Mouse (Mus musculus) spleen, adult 18-20 months (tissue): ENCODE measurements around the gene Acad11.

Source experiments
- DNase-seq, 2 experiments: peaks; one replicate each; pipeline ENCODE4 v3.0.0; 2022; ENCODE audit warnings: mixed read lengths in 2 of 2

Gene Acad11

DNA sequence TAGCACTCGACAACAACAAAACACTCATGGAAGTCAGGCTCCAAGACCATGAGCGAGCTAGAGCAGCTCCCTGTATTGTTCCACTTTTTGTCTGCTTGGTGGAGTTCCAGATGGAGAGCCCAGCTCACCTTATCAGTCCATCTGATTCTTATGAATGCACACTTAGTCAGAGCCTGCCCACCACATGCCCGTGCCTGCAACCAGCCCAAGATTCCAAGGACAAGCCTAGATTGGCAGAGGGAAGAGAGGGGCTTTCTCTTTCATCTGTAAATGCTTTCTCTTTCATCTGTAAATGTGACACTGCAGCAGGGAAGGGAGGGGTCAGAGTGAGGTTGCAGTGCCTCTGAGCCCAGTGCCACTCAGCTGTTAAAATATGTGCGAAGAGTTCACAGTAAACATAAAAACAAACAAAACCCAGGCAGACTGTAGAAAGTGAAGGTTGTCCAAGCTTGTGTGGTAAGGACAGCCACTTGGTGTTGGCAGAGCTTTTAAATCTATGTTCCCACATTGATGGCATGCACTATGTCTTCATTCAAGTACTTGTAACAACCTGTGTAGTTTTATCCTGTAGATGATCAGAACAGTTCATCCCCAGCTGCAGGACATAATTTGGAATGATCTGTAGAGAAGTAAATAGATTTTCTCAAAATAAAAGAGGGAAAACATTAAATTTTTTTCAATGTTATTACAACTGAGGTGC lies 22.7 kb downstream of the Acad11 start:
- DNase-seq = no peak

DNA sequence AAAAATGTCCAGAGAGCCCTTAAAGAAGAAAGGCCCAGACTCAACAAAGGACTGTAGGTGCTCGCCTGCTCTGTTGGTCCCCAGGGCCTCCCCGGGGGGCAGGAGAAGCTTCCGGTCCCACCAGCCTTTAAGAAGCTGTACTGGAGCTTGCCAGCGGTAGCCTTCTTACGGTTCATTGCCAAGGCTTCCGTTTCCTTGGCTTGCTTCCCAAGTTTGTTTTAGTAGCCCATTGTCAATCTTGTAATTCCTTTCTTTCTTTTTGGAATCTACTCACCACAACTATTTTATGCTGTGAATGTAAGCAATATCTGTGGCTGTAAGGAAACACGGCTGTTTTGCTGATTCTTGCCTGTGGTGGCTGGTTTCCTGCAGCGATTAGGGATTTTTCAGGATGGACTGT lies 25.4 kb downstream of the Acad11 start:
- no peak for DNase-seq

- no peak for DNase-seq
Measured at GRCm38 (mm10) chr9:104092945-104093344, 29.8 kb downstream of the Acad11 start.

- no peak for DNase-seq
Measured at GRCm38 (mm10) chr9:104098256-104098655, 35.1 kb downstream of the Acad11 start.

DNA sequence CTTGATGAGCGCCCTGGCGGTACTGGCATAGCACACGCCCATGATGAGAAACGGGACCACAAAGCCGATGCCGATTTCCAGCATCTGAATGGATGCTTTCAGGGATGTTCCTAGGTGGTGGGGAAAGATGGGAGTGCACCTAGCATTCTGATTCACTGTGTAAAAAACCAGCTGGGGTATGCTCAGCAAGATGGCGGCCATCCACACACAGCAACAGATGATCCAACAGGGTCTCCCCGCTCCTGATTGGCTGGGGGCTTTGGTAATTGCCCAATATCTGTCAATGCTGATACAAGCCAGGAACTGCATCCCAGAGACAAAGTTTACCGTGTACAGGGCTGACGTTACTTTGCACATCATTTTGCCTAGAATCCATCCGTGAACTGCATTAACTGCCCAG lies 35.9 kb downstream of the Acad11 start:
- DNase-seq = no peak

DNA sequence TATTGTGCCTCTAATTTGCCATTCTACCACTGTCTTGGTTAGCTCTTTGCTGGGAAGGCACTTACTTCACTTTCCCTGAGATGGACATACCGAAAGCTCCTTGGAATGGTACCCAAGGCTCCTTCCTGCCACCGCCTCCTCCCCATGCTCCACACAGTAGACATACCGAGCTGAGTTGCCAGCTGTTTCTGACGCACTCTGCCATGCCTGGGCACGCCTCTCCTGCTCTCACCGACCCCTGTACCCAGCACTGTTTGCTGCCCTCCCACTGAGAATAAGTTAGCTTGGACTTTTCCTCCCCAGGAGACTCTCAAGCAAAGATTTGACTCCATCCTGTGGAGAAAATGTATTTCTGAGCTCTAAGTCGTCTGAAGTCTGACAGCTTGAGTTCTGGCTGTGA lies 37.6 kb downstream of the Acad11 start:
- no peak for DNase-seq

- DNase-seq = no peak
Measured at GRCm38 (mm10) chr9:104101458-104101857, 38.3 kb downstream of the Acad11 start.

DNA sequence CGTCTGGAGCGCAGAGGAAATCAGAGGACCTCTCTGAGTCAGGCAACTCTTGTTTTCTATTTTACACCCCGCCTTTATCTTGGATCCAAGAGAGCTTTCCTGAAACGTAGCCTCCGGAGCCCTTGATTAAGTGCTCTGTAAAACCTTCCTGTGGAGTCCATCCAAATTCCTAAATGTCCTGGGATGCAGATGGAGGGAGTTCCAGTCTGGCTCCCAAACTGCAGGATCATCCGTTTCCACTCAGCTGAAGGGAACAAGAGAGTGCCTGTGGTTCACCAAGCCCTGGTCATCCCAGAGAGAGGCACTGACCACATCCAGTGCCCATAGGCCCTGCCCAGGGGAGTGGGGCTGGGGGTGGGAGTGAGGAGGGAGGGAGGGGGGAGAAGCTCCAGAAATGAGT lies 39.1 kb downstream of the Acad11 start:
- no peak for DNase-seq

DNA sequence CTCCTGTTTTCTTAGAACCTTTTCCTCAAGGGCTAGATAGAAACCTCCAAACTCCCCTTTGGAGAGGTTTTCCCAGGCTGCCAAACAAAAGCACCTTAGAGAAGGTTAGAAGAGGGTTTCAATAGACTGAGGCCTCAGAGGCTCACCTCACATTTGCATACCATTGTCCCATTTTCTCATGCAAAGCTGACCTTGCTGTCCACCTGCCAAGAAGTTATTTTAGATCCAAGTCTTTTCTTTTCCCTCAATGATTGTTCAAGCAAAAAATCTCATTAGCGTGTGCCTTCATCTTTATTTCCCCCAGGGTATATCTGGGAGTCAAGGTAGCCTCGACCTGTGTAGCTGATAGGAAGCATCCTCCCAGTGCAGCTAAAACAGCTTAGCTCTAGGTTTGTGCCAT lies 39.7 kb downstream of the Acad11 start:
- no peak for DNase-seq

- DNase-seq = no peak
Measured at GRCm38 (mm10) chr9:104104986-104105385, 41.8 kb downstream of the Acad11 start.

DNA sequence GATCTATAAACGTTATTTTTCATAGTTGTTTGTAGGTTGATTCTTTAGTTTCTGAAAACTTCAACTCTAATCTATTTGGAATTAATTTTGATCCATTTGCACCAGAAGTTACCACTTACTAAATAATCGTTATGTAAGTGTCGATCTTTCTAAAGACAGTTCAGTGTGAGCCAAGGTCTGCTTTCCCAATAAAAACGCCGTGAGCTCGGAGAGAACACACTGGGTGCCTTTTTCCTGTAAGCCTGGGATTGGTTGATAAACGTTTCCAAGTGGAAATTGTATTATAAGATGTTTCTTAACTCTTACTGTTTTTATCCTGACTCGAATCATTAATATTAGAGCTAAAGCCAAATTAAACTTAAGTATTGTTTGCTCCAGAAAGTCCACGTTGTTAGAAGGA lies 43.8 kb downstream of the Acad11 start:
- no peak for DNase-seq

DNA sequence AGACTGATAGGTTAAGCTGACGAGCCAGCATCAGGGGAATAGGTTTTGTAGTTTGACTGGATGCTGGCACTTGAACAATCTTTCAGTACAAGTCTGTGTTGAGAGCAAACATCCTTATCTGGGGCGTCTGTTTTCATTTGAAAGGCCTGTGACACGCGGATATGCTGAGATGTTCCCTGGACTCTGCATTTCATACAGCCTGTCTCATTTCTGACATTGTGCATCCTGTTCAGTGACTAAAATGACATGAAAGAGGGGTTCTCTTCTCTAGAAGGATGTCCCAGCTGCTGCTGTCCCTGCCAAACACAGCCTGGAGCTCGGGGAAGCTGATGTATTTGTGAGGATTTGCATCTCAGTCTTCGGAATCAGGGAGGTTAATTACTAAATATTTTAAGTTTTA lies 44.3 kb downstream of the Acad11 start:
- no peak for DNase-seq

GRCm38 (mm10) chr9:104108571-104109143 lies 45.5 kb downstream of the Acad11 start:
- no peak for DNase-seq

DNA sequence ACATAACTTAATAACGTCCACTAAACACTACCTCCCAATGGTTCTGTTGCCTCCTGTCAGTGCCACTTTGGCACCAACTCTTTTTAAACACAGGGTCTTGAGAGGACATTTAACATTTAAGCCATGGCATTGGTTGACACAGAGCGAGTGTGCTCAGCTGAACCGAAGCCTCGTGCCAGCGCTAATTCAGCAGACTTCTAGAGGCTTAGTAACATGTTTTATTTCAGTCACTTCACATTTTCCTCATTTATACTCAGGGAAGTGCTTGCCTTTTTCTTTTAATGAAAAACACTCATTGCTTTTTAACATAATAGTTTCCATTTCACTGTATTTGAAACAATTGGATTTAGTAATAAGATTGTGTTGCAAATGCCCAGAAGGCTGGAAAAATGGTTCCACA lies 46.0 kb downstream of the Acad11 start:
- DNase-seq = no peak

- no peak for DNase-seq
Measured at GRCm38 (mm10) chr9:104123101-104123500, 59.9 kb downstream of the Acad11 start.

GRCm38 (mm10) chr9:104123622-104124021 lies 60.4 kb downstream of the Acad11 start:
- DNase-seq = no peak

DNA sequence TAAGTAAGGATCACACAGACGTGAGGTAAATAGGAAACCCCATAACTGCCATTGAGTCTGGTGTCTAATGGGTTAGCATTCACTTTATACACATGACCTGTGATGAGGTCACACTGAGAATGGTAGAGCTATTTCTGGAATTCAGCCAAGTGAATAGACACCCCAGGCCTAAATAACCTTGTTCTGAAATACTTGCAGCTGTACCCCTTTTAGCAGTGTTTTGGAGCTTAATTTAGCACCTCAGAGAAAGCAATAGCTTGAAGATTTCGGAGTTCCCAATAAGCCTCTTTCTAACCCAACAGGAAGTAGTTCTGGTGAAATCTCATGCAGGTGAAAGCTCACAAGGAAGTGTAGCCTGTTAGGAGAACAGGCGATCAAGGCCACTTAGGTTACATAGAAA lies 63.7 kb downstream of the Acad11 start, which contains the start of gene Ackr4:
Gene Ackr4, minus strand, starts transcription at position 101 of the 400 bp plus-strand sequence.
- no peak for DNase-seq

DNA sequence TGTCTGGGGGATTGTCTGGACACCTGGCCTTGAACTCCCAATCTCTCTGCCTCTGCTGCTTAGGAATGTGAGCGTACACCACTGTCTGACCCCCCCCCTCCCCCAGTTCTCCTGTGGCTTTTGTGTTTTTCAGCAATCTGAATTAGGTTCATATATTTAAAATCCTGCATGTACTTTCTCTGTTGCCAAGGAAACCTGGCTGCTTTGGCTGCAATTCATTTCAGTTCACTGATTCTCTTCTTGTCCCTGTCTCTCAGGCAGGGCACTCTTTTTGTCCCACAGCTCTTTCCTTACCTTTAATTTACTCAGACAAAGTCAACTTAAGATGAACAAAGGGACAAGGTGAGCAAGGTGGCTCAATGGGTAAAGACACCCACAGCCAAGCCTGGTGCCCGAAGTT lies 64.9 kb downstream of the Acad11 start:
- DNase-seq = no peak

GRCm38 (mm10) chr9:104130141-104130755 lies 67.1 kb downstream of the Acad11 start:
- DNase-seq = no peak

- DNase-seq = no peak
Measured at GRCm38 (mm10) chr9:104140351-104140750, 77.2 kb downstream of the Acad11 start.

GRCm38 (mm10) chr9:104142805-104143204 lies 79.6 kb downstream of the Acad11 start:
- DNase-seq = no peak

DNA sequence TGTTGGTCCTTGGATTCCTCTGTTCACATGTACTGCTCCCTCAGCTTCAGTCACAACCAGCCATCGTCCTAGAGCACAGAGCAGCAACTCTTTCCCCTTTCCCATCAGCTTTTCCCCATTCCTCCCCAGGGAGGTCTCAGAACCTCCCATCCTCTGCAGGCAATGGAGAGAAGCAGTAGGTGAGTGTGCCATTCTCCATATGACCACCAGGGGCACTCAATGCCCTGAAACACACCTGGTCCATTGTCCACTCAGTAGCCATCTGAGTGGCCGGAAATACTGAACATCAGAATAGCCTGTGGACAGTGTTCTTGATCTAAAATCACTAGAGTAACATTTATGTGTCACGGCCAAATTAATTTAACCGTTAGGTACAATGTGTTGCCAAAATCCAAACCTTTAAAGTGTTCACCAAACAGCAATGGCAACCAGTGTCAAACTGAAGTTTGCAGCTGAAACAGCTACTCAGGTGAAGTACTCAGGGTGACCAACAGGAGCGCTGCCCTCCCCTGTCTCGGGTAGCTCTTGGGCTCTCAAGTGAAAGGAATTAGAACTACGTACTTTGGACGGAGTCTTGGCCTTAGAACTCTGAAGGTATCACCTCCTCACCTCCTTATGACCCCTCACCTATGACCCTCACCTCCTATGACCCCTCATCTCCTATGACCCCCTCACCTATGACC lies 81.3 kb downstream of the Acad11 start:
- no peak for DNase-seq

DNA sequence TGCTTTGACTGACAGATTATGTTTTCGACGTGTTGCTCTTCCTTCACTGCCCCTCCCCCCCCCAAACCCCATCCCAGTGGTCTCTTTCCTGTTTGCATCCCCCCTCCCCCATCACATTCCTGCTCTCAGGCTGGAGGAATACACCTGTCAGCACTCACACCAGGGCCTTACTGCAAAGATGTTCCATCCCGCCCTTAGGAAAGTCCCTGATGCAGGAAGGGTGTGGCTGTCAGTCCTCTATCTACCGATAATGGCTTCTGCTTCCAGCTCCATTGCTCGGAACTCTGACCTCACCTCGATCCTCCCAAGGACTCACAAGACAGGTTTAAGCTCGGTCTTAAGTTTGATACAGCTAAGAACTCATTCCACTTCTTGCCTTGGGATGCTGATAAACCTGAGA lies 83.5 kb downstream of the Acad11 start:
- DNase-seq = no peak

- no peak for DNase-seq
Measured at GRCm38 (mm10) chr9:104148969-104149368, 85.8 kb downstream of the Acad11 start.
